Comparison of ENCODE assay signal across 8 mouse cellular contexts in the genomic region with DNA sequence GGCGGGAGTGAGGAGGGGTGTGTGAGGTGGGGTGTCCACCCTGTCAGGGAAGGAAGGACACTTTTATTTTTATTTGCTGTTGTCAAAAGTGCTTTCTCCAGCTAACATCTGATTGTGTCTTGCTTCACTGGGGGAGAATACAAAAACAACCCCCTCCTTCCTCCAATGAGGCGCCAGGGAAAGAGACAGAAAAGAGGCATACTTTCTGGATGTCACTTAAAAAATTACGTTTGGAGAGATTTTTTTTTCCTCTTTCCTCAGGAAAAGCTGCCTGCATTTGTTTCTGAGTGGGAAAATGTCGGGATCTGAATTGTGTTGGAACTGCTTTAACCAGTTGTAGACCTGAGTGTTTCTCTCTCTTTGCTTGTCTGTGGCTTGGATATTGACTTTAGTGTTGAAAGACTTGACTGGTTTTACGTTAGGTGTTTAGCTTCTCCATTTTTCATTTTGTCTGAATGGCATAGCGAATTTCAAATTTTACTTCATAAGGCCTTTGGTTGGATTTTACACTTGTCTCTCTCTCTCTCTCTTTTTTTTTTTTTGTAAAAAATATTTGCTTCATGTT. TPM values are rescaled to one million over a fixed set of nuclear protein-coding genes. Genes with fewer than 3 reads are reported as not detected.
DNase-seq lines count a peak whose midpoint lies in the region; ATAC-seq and TF ChIP-seq lines count a peak whose summit lies in the region.

No protein-coding gene starts in this region.

- DNase-seq in heart, adult 8-10 months (ENCODE audit: low spot score) = peak; percentile 2
- no peak for DNase-seq in heart, postnatal 25 days (ENCODE audit: low spot score)
- no peak for DNase-seq in limb, embryonic 11.5 days (ENCODE audit: low spot score)
- DNase-seq in midbrain, postnatal 0 days (ENCODE audit: low spot score) = peak; percentile 5
- DNase-seq in left cerebral cortex, adult 18-20 months (ENCODE audit: low spot score in 2 of 2) = no peak
- DNase-seq in left cerebral cortex, postnatal 36 days (ENCODE audit: low spot score in 2 of 2) = no peak

- no peak for ATAC-seq in limb, embryonic 11.5 days (ENCODE audit: insufficient number of reproducible peaks, low FRiP score, low TSS enrichment, low read depth)
- no peak for ATAC-seq in midbrain, postnatal 0 days (ENCODE audit: low FRiP score)

- no peak for TF ChIP-seq POLR2A in ES-Bruce4 (IDR thresholded peaks at IDR 0.05; ENCODE audit: insufficient read depth, low read length)
- no peak for TF ChIP-seq POLR2A in embryonic fibroblast, embryonic 13.5 days (IDR thresholded peaks at IDR 0.05; ENCODE audit: low read depth, low read length)

- no peak for TF ChIP-seq EP300 in ES-Bruce4 (IDR thresholded peaks at IDR 0.05; ENCODE audit: insufficient read depth, low read depth, low read length)

- TF ChIP-seq CTCF in ES-Bruce4 (IDR thresholded peaks at IDR 0.05; ENCODE audit: low read depth, low read length) = no peak
- TF ChIP-seq CTCF in embryonic fibroblast, embryonic 13.5 days (IDR thresholded peaks at IDR 0.05; ENCODE audit: borderline replicate concordance, insufficient read depth, low read length) = no peak
- no peak for TF ChIP-seq CTCF in midbrain, postnatal 0 days (IDR thresholded peaks at IDR 0.05)

- intact Hi-C loops in heart, postnatal 25 days (cut with DNase I) = no loop called here
- intact Hi-C loops in left cerebral cortex, postnatal 36 days (cut with DNase I) = no loop called here

- no peaks in the 10 kb centered on the region for H3K36me3 ChIP-seq in ES-Bruce4 (ENCODE audit: control insufficient read depth, insufficient read depth, low read length, poor library complexity, severe bottlenecking)
- H3K36me3 ChIP-seq in limb, embryonic 11.5 days (ENCODE audit: control insufficient read depth, insufficient read depth, low read length) = no peaks in the 10 kb centered on the region
- H3K36me3 ChIP-seq in midbrain, postnatal 0 days (ENCODE audit: insufficient read depth, low read length) = no peaks in the 10 kb centered on the region

- H3K9me3 ChIP-seq in ES-Bruce4 (replicated peaks; ENCODE audit: control insufficient read depth, insufficient read depth, low read length, poor library complexity, severe bottlenecking) = no peaks in the 10 kb centered on the region
- no peaks in the 10 kb centered on the region for H3K9me3 ChIP-seq in limb, embryonic 11.5 days (ENCODE audit: control insufficient read depth, low read length)
- H3K9me3 ChIP-seq in midbrain, postnatal 0 days (ENCODE audit: low read length) = no peaks in the 10 kb centered on the region

- peak overlapping the region; percentile 86 for H3K9ac ChIP-seq in ES-Bruce4 (ENCODE audit: low read depth, poor library complexity, severe bottlenecking)
- H3K9ac ChIP-seq in limb, embryonic 11.5 days (ENCODE audit: low read length) = peak overlapping the region; percentile 82
- H3K9ac ChIP-seq in midbrain, postnatal 0 days (replicated peaks; ENCODE audit: low read length, poor library complexity, severe bottlenecking) = peak overlapping the region; percentile 81

- no peaks in the 10 kb centered on the region for H3K4me1 ChIP-seq in ES-Bruce4 (ENCODE audit: control insufficient read depth, insufficient read depth, low read length)
- H3K4me1 ChIP-seq in embryonic fibroblast, embryonic 13.5 days (ENCODE audit: control insufficient read depth, insufficient read depth, low read length) = no peaks in the 10 kb centered on the region
- H3K4me1 ChIP-seq in limb, embryonic 11.5 days (ENCODE audit: control insufficient read depth, insufficient read depth, low read length) = no peaks in the 10 kb centered on the region
- H3K4me1 ChIP-seq in midbrain, postnatal 0 days (ENCODE audit: insufficient read depth, low read length) = no peaks in the 10 kb centered on the region

- H3K27me3 ChIP-seq in ES-Bruce4 (ENCODE audit: control insufficient read depth, insufficient read depth, low read length, poor library complexity, severe bottlenecking) = no peaks in the 10 kb centered on the region
- H3K27me3 ChIP-seq in limb, embryonic 11.5 days (ENCODE audit: control insufficient read depth, insufficient read depth, low read length) = no peaks in the 10 kb centered on the region
- no peaks in the 10 kb centered on the region for H3K27me3 ChIP-seq in midbrain, postnatal 0 days (ENCODE audit: insufficient read depth, low read length)

- 8% methylated on average over 6 of the region's 6 CpGs for WGBS in limb, embryonic 11.5 days
- 6% methylated on average over 5 of the region's 6 CpGs for WGBS in midbrain, postnatal 0 days

- peak overlapping the region; percentile 100; the same call in 1 of the 2 replicates for H3K4me3 ChIP-seq in ES-Bruce4 (ENCODE audit: low read depth, low read length)
- H3K4me3 ChIP-seq in embryonic fibroblast, embryonic 13.5 days (ENCODE audit: insufficient read depth, low read length) = peak overlapping the region; percentile 87
- peak overlapping the region; percentile 81 for H3K4me3 ChIP-seq in limb, embryonic 11.5 days (ENCODE audit: low read depth, low read length)
- H3K4me3 ChIP-seq in midbrain, postnatal 0 days (ENCODE audit: low read depth, low read length) = peak overlapping the region; percentile 76

- H3K27ac ChIP-seq in ES-Bruce4 (ENCODE audit: insufficient read depth, low read length) = peak overlapping the region; percentile 67
- peak overlapping the region; percentile 70 for H3K27ac ChIP-seq in embryonic fibroblast, embryonic 13.5 days (ENCODE audit: insufficient read depth, low read length)
- peak overlapping the region; percentile 81 for H3K27ac ChIP-seq in limb, embryonic 11.5 days (replicated peaks; ENCODE audit: low read depth, low read length)
- peak overlapping the region; percentile 95 for H3K27ac ChIP-seq in midbrain, postnatal 0 days (ENCODE audit: low read depth, low read length)

- peak overlapping the region; percentile 56 for H3K4me2 ChIP-seq in limb, embryonic 11.5 days (ENCODE audit: low read depth, severe bottlenecking)
- peak overlapping the region; percentile 48 for H3K4me2 ChIP-seq in midbrain, postnatal 0 days (ENCODE audit: low read depth, low read length, poor library complexity, severe bottlenecking)

RNA-seq across cellular contexts. Expression of a gene that starts 0.3 kb away (rescaled TPM):
- 10 to 100 TPM; 32.5 to 39.0 (median 34.9) TPM for total RNA-seq in heart, adult 8-10 months (2022)
- total RNA-seq in heart, postnatal 25 days (2021) = 10 to 100 TPM; 32.8 to 36.6 TPM
- polyA plus RNA-seq in ES-Bruce4 (2011; ENCODE audit: insufficient read depth, insufficient read length, low read depth, missing spikeins) = 185 and 211 TPM in 2 replicates
- 127 and 135 TPM in 2 replicates for polyA plus RNA-seq in embryonic fibroblast, embryonic 13.5 days (2011; ENCODE audit: insufficient read length, low read depth, missing spikeins)
- 141 and 146 TPM in 2 replicates for polyA plus RNA-seq in limb, embryonic 11.5 days (2014; fragmentation: Nextera tagmentation; extraction: Ambion mirVana)
- 42.9 and 86.2 TPM in 2 replicates for total RNA-seq in midbrain, postnatal 0 days (2014; rRNA removed)
- polyA plus RNA-seq in midbrain, postnatal 0 days (2015; fragmentation: Nextera tagmentation; extraction: Ambion mirVana) = 69.0 and 75.0 TPM in 2 replicates
- total RNA-seq in left cerebral cortex, adult 18-20 months (2021) = 10 to 100 TPM; 70.2 to 77.4 TPM
- 10 to 100 TPM; 52.1 to 76.4 TPM for total RNA-seq in left cerebral cortex, postnatal 36 days (2021)

RNA-seq across cellular contexts. Expression of a gene that starts 1.1 kb away (rescaled TPM):
- 10 to 100 TPM; 26.0 to 35.6 (median 34.1) TPM for total RNA-seq in heart, adult 8-10 months (2022)
- 10 to 100 TPM; 32.1 to 33.1 TPM for total RNA-seq in heart, postnatal 25 days (2021)
- polyA plus RNA-seq in ES-Bruce4 (2011; ENCODE audit: insufficient read depth, insufficient read length, low read depth, missing spikeins) = 24.7 and 26.1 TPM in 2 replicates
- polyA plus RNA-seq in embryonic fibroblast, embryonic 13.5 days (2011; ENCODE audit: insufficient read length, low read depth, missing spikeins) = 43.5 and 45.4 TPM in 2 replicates
- 32.9 and 37.9 TPM in 2 replicates for polyA plus RNA-seq in limb, embryonic 11.5 days (2014; fragmentation: Nextera tagmentation; extraction: Ambion mirVana)
- 27.6 and 27.7 TPM in 2 replicates for total RNA-seq in midbrain, postnatal 0 days (2014; rRNA removed)
- polyA plus RNA-seq in midbrain, postnatal 0 days (2015; fragmentation: Nextera tagmentation; extraction: Ambion mirVana) = 22.7 and 25.1 TPM in 2 replicates
- total RNA-seq in left cerebral cortex, adult 18-20 months (2021) = 100 to 1,000 TPM; 111 to 119 TPM
- total RNA-seq in left cerebral cortex, postnatal 36 days (2021) = 100 to 1,000 TPM; 117 to 143 TPM

Comparison
In these comparisons a context has a peak if more than half of its experiments do, and no peak if none do; other contexts are left out.
1. DNase-seq: peak in heart, adult 8-10 months (single experiment) and midbrain, postnatal 0 days (single experiment); none in heart, postnatal 25 days (single experiment), limb, embryonic 11.5 days (single experiment), left cerebral cortex, adult 18-20 months (0 of 2) and left cerebral cortex, postnatal 36 days (0 of 2).
2. Peak in every context shown above with its lines, with median percentiles within 50 percentile points of each other: H3K27ac ChIP-seq, H3K4me3 ChIP-seq and H3K9ac ChIP-seq.